Mouse (Mus musculus) cerebellum, adult (tissue): ENCODE measurements around the gene Gnptg.

Experiments
- ATAC-seq: cut with Nextera tagmentation; 2 replicates; pipeline ENCODE4 v1.9.2; 2017; ENCODE audit warnings: mild to moderate bottlenecking, moderate library complexity, mixed read lengths; ENCODE audit not compliant: insufficient number of reproducible peaks, low FRiP score, low TSS enrichment

Gene Gnptg

GRCm38 (mm10) chr17:25248033-25248750, 8.3 kb upstream of the Gnptg start:
- no peak for ATAC-seq

- no peak for ATAC-seq
Observed at GRCm38 (mm10) chr17:25244239-25244638, 4.3 kb upstream of the Gnptg start.

GRCm38 (mm10) chr17:25243131-25243780, 3.3 kb upstream of the Gnptg start:
- ATAC-seq = no peak

GRCm38 (mm10) chr17:25235635-25236034, 4.3 kb downstream of the Gnptg start:
- ATAC-seq = no peak

GRCm38 (mm10) chr17:25231621-25232020, 8.3 kb downstream of the Gnptg start:
- peak; percentile 84; the same call in 1 of the 2 replicates for ATAC-seq

GRCm38 (mm10) chr17:25230700-25231099, 9.2 kb downstream of the Gnptg start:
- no peak for ATAC-seq

GRCm38 (mm10) chr17:25230014-25230655, 9.8 kb downstream of the Gnptg start:
- ATAC-seq = peak; percentile 78; the same call in 1 of the 2 replicates

- no peak for ATAC-seq
Observed at GRCm38 (mm10) chr17:25227991-25228390, 11.9 kb downstream of the Gnptg start.

GRCm38 (mm10) chr17:25225659-25226058, 14.3 kb downstream of the Gnptg start:
- no peak for ATAC-seq

GRCm38 (mm10) chr17:25224586-25225222, 15.2 kb downstream of the Gnptg start:
- ATAC-seq = no peak

GRCm38 (mm10) chr17:25222951-25223601, 16.8 kb downstream of the Gnptg start:
- no peak for ATAC-seq

- peak; percentile 86 for ATAC-seq
Observed at GRCm38 (mm10) chr17:25222504-25222940, 17.4 kb downstream of the Gnptg start.

- ATAC-seq = peak; percentile 54; the same call in 1 of the 2 replicates
Observed at GRCm38 (mm10) chr17:25221821-25222503, 18.0 kb downstream of the Gnptg start.

- ATAC-seq = no peak
Observed at GRCm38 (mm10) chr17:25220746-25221145, 19.2 kb downstream of the Gnptg start.

GRCm38 (mm10) chr17:25219492-25220295, 20.2 kb downstream of the Gnptg start:
- no peak for ATAC-seq

GRCm38 (mm10) chr17:25218967-25219366, 21.0 kb downstream of the Gnptg start:
- no peak for ATAC-seq

GRCm38 (mm10) chr17:25215431-25215830, 24.5 kb downstream of the Gnptg start:
- no peak for ATAC-seq

- ATAC-seq = no peak
Observed at GRCm38 (mm10) chr17:25211705-25212104, 28.2 kb downstream of the Gnptg start.
